Mouse (Mus musculus) spleen, postnatal 36 days (tissue): Measurements from ENCODE around the gene Fbxo40.

Source experiments
- DNase-seq, 2 experiments: peaks; one replicate each; pipeline ENCODE4 v3.0.0; 2022; ENCODE audit warnings: low spot score in 2 of 2, mixed read lengths in 1 of 2

The Fbxo40 gene

GRCm38 (mm10) chr16:36989999-36990625 is at the start of gene Fbxo40:
Fbxo40 (minus strand) TSS chr16:36990467.
- DNase-seq: no peak

GRCm38 (mm10) chr16:37034751-37035150 is 44.5 kb upstream of the Fbxo40 start:
- DNase-seq: no peak

GRCm38 (mm10) chr16:37031996-37032395 is 41.7 kb upstream of the Fbxo40 start:
- no peak for DNase-seq

- DNase-seq: no peak
Observed at GRCm38 (mm10) chr16:37027581-37027980, 37.3 kb upstream of the Fbxo40 start.

- DNase-seq: peak in 1 of 2 experiments; percentile 11
Observed at GRCm38 (mm10) chr16:37012336-37012735, 22.1 kb upstream of the Fbxo40 start.

GRCm38 (mm10) chr16:37011922-37012289 is 21.6 kb upstream of the Fbxo40 start:
- no peak for DNase-seq

GRCm38 (mm10) chr16:37011061-37011921 is 21.0 kb upstream of the Fbxo40 start, which contains the start of gene Polq:
Polq (plus strand) TSS chr16:37011786.
- peak; percentile 92 to 94 for DNase-seq

GRCm38 (mm10) chr16:37010370-37010769 is 20.1 kb upstream of the Fbxo40 start:
- peak; percentile 7 to 53 for DNase-seq

GRCm38 (mm10) chr16:37009262-37009661 is 19.0 kb upstream of the Fbxo40 start:
- DNase-seq: no peak

GRCm38 (mm10) chr16:36999366-36999972 is 9.2 kb upstream of the Fbxo40 start:
- no peak for DNase-seq

GRCm38 (mm10) chr16:36997650-36998049 is 7.4 kb upstream of the Fbxo40 start:
- DNase-seq: no peak

GRCm38 (mm10) chr16:36989493-36989892 is 774 bp downstream of the Fbxo40 start:
- DNase-seq: no peak

- DNase-seq: no peak
Observed at GRCm38 (mm10) chr16:36988066-36988465, 2.2 kb downstream of the Fbxo40 start.

GRCm38 (mm10) chr16:36987399-36987798 is 2.9 kb downstream of the Fbxo40 start:
- no peak for DNase-seq

- DNase-seq: peak; percentile 70 to 76
Observed at GRCm38 (mm10) chr16:36985636-36986042, 4.6 kb downstream of the Fbxo40 start.

GRCm38 (mm10) chr16:36983796-36984195 is 6.5 kb downstream of the Fbxo40 start:
- no peak for DNase-seq

- no peak for DNase-seq
Observed at GRCm38 (mm10) chr16:36979127-36979526, 11.1 kb downstream of the Fbxo40 start.

- DNase-seq: no peak
Observed at GRCm38 (mm10) chr16:36963415-36963814, 26.9 kb downstream of the Fbxo40 start.

GRCm38 (mm10) chr16:36955106-36955505 is 35.2 kb downstream of the Fbxo40 start:
- no peak for DNase-seq

- no peak for DNase-seq
Observed at GRCm38 (mm10) chr16:36951029-36951428, 39.2 kb downstream of the Fbxo40 start.

- DNase-seq: no peak
Observed at GRCm38 (mm10) chr16:36949614-36950336, 40.5 kb downstream of the Fbxo40 start.

GRCm38 (mm10) chr16:36947646-36948197 is 42.5 kb downstream of the Fbxo40 start:
- DNase-seq: no peak
